Mouse (Mus musculus) gastrocnemius, postnatal 10 days (tissue): Measurements from ENCODE around the gene Fbrsl1. TPM values are rescaled to one million over a fixed set of nuclear protein-coding genes. Genes with fewer than 3 reads are reported as not detected.
"Not testable (repeated sequence)": the region's sequence is repeated elsewhere in the genome, so short reads cannot be mapped to it uniquely, and the experiment has no call there.

Source experiments
- DNase-seq: peaks from one replicate; pipeline ENCODE4 v3.0.0; 2021; ENCODE audit warnings: mixed read lengths
- total RNA-seq, 2 experiments: library from RNA; stranded (reverse); gene quantifications; 2 replicates each; pipeline ENCODE4 v1.2.3; 2021

Fbrsl1 gene
- total RNA-seq, 2 experiments from 2014 or later: 33.5 to 37.7 TPM

DNA sequence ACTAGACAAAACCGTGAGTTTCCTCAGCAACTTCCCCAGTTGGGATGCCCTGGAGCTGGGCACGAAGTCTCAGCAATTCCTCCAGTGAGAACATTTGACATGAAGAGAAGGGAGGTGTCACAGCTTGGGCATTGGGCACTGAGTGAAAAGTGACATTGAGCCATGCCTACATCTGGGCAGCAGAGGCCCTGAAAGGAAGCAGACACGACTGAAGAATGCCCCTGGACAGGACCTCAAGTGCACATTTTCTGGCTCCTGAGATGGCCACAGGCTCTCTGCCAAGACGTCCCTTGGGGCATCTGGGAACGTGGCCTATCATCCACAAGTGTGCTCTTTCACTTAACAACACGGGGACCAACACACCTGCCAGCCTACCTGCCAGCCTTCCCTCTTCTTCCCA, 991 bp upstream of the Fbrsl1 start:
- DNase-seq: no peak

DNA sequence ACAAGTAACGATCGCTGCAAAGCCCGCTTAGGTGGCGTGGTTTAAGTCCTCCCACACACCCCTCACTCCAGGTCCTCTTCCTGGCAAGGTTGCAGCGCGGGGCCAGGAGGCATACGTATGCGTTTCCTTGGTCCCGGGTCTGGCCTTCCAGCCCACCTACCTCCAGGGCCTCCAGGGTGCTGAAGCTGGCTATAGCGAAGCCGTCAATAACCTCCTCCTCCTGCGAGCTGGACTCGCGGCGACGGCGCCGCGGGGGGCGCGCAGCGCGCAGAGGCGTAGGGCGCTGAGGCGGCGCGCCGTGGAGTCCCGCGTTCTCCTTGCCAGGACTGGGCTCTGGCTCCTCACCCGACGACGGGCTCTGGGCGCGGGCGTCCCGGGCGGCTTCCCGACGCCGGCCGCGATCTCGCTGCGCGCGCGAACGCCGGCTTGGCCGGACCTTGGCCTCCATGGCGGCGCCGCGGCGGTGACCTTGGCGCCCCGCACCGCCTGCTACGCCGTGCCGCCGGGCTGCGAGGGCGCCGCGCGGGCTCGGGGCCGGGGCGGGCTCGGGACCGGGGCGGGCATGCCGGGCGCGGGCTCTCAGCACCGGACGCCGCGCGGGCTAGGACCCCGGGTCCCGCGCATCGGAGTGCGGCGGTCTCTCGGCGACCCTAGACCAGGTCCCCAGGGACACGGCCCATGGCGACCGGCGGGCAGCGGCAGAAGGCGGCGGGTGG, 425 bp downstream of the Fbrsl1 start:
- peak; percentile 50 for DNase-seq

DNA sequence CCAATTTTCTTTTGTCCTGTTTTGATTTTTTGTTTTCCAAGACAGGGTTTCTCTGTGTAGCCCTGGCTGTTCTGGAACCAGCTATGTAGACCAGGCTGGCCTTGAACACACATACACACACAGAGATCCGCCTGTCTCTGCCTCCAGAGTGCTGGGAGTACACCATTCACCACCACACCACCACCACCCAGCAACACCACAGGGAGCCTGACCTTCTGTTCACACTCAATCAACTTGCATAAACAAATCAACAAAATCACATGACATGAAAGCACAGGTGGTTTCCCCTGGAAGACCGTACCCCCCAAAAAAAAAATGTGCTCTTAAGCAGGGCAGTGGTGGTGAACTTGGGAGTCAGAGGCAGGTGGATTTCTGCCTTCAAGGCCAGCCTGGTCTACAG, 3.8 kb downstream of the Fbrsl1 start:
- DNase-seq: no peak

DNA sequence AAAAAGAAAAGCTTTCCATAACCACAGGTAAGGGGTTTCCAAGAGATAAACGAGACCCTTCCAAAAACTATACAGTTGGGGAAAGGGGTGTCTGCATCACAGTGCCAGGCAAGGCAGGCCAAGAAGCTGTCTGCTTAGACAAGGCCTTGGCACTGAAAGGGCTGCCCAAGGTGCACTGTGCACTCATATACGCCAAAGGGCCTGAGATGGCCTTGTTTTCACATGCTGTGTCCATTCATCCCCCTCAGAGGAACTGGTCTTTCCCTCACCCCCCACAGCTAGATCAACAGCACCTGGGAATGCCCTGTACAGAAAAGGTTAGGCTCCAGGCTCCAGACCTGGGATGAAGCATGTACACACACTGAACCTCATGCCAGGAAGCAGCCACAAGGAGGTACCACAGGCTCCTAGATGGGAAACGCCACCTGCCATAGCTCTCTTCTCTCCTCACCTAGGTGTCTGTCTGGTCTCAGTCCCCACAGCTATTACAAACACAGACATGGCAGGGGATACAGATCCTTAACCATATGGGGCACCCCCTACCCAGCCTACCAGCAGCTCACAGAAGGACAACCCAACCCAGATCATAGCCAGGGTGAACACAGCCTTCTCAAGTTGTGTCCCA, 5.2 kb downstream of the Fbrsl1 start:
- no peak for DNase-seq

DNA sequence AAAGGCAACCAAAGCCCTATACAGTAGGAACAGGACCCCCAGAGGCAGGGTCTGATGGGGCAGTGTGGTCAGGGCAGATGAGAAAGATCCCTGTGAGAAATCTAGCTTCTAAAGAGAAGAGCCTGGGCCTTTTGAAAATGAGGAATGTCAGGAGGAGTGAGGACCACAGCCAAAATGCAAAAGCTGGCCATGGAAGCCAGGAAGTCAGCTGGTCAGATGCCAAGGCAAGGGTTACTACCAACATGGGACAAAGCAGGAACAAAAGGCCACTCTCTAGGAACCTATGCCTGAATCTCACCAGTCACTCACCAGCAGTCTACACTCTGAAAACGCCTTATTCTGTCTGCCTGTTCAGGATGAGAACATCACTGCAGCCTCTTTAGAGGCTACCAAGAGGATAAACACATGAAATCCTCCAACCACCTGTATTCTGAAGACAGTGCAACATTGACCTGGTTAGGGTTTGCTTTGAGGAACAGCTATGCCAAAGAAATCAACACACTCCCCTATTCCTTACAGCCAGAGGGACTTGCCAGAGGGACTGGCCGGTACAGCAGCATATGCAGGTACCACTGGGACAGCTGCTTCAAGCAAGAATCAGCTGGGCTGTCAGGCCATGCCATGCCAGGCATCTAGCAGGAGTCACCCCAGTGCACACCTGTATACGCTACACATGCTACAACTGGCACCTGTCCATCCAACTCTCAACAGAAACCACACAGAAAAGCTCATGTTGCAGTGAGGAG, 8.6 kb downstream of the Fbrsl1 start:
- no peak for DNase-seq

DNA sequence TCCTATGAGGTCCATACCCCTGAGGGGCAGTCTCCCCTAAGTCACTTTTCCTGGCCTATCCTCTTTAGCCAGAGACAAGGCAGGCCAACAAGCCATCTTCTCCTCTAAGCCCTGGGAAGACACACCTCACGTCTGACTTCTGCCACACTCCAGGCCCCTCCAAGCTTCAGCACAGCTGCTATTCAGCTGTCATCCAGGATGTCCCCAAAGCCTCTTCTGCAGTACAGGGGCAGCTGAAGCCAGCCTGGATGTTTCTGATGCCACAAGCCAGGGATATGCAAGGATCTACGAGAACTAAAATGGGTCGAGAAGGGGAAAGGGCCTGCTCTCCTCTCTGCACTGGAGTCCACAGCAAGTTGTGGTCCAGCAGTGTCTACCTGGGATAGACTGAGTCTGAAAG, 9.7 kb downstream of the Fbrsl1 start:
- DNase-seq: no peak

DNA sequence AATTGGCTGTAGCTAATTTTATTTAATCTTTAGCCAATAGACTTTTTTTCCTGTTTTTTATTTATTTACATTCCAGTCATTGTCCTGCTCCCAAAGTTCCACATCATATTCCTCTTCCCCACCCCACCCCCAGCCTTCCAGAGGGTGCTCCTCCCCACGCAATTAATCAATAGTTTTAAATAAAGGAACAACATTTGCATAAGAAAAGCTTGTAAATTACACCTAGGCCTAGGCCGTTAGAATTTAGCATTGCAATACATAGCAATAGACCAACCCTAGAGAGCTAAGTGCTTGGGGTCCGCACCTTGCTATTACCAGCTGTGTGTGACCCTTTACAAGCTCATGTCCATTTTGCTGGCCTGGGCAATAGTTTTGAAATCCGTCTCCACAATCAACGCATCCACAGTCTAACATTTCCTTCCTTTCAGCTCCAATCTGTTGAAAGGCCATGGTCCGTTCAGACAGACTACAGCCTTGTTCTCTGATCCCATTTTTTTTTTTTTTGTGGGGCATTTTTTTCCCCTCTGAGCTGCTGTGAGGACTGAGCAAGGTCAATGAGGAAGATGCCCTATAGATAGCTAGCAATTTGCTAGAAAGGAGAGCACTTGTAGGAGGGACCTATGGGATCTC, 10.6 kb downstream of the Fbrsl1 start:
- DNase-seq: no peak

DNA sequence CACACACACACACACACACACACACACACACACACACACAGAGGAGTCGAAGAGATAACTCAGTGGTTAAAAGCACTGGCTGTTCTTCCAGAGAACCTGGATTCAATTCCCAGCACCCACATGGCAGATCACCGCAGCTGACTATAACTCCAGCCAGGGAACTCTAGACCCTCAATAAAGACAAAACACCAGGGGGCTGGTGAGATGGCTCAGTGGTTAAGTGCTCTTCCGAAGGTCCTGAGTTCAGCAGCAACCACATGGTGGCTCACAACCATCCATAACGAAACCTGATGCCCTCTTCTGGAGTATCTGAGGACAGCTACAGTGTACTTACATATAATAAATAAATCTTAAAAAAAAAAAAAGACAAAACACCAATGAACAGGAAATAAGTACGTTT, 12.1 kb downstream of the Fbrsl1 start:
- DNase-seq: not testable (repeated sequence)

DNA sequence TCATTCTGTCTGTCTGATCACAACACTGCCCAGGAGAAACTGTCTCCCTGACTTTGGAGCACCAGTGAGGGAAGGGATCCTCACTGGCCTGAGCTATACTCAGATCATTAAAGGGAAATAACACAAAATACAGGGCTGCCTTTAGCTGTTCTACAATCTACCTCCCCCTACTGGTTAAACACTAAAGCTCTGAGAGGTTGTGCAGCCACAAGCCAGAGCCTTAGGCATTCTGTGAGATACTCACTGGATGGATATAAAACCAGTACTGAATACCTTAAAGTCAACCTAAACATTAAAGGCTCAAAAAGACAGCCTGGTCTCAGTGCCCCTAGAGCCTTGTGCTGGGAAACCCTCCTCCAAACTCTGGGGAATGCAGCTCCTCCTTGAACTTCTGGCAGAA, 13.5 kb downstream of the Fbrsl1 start:
- DNase-seq: no peak

DNA sequence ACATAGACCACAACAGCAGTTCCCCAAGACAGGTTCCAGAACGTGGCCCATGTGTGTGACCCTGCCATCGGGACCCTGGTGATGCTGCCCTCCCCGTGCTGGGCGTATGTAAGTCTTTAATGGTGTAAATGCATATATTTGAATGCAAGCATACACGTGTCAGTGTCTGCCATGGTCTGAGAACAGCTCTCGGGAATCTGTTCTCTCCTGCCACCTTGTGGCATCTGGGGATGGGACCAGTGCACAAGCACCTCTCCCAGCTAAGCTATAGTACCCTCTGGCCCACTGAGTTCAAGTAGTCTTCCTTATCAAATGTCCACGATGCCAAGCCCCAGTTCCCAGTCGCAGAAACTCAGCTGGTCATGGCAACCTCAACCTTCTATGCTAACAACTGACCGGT, 19.3 kb downstream of the Fbrsl1 start:
- peak; percentile 55 for DNase-seq

DNA sequence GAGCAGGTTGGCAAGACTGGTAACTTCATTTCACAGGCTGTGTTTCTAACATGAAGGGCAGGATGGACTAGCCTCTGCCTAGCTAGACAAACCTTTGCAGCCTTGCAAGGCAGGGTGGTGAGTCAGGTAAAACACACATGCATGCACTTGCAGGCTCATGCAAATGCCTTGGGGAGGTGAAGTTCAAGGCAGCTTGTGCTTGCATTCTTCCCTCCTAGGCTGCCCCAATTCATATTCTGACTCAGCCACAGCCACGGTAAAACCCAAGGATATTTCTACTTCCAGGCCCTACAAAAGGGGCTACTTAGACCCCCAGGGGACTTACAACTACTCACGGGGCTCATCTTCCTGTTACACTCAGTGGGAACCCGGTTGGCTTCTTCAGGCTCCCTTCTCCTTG, 20.0 kb downstream of the Fbrsl1 start:
- DNase-seq: no peak

DNA sequence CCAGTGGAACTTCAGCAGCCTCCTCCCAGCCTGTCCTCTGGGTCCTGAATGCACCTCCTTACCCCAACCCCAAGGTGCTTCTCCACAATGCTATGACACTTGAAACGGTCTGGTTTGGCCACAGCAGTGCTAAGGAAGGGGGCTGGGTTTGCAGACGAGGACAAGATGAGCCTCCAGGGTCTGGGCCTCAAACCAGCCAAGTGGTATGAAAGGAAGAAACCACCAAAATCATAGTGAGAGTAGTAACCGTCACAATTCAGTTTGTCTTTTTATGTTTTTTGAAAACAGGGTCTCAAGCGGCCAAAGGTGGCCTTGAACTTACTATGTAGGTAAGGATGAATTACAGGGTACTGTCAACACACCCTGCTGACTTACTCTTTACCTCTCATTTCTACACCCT, 23.1 kb downstream of the Fbrsl1 start:
- DNase-seq: no peak

DNA sequence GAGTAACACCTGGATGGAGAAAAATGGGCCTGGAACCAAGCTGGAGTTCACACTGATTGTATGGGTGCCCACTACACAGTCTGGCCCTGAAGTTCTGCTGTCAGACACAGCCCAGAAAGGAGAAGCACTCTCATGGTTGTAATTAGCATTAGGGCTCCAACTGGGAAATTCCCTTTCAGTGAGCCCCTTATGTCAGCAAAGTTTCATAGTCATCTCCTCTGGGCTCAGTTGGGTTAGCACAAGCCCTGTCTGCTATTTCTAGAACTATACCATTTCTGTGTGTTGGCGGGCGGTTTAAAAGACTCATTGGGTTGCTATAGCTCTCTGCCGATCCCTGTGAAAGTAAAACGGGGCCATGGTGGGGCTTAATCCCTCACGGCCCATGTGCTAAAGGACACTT, 24.1 kb downstream of the Fbrsl1 start:
- DNase-seq: no peak

DNA sequence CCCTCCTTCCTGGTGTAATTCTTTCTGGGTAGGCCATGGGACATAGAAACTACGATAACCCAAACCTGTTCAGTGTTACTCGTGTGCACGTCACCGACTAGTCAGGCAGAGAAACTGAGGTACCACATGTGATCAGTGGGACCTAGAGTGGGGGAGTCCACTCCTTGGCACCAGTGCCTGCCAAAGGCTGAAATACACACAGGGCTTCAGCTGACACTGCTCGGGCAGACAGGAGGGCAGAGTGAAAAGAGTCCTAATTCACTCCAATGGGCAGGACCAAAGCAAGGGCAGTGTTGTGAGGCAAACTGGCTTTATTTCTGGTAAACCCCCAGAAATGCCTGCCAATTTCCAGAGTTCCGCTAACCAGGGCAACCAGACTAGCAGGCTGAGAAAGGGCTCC, 26.9 kb downstream of the Fbrsl1 start:
- DNase-seq: no peak

DNA sequence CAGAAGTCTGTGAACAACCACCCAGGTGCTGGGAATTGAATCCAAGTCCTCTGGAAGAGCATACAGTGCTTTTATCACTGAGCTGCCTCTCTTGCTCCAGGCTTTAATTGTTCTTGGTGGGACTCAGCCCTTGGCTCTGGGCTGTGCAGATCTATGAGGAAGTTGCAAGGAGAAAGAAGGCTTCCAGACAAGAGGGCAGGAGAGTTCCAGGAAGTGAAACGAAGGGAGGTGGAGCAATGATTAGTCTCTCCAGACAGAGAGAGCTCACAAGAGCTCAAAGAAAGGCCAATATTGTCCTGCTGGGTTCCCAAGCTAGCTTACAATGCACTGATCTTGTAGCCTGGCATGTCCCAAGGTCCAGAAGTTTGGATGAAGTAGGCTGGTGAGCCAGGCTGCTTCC, 27.4 kb downstream of the Fbrsl1 start:
- no peak for DNase-seq

DNA sequence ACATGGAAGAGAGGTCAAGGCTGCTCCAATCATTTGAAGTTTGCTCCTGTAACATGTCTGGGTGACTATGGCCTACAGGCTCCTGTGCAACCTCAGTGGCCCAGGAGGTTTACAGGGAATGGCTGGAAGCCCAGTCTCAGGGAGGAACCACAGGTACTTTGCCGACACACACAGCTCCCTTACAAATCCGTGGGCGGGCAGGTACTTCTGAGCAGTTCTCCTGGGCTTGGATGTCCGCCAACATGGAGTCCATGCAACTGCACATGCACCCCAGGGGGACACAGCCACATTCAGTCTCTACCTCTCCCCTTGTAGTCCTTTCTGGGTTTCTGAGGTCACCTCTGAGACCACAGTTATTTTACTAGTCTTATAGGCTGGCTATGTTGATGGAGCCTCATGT, 28.1 kb downstream of the Fbrsl1 start:
- DNase-seq: no peak

DNA sequence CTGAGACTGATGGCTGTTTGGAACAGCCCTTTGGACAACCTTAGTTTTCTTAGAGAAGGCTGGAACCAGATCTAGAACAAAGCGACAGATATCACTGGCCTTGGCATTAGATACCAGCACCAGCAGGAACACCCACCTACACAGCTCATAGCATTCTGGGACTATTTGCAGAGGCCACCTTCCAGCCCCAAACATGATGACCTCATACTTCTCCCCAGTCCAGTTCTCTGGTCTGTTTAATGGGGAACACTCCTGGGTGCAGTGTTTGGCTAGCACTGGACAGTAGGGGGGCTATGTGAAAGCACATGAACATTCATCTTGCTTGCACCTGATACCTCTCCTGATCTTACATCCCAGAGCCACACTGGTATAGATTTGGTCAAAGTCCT, 29.8 kb downstream of the Fbrsl1 start:
- no peak for DNase-seq

DNA sequence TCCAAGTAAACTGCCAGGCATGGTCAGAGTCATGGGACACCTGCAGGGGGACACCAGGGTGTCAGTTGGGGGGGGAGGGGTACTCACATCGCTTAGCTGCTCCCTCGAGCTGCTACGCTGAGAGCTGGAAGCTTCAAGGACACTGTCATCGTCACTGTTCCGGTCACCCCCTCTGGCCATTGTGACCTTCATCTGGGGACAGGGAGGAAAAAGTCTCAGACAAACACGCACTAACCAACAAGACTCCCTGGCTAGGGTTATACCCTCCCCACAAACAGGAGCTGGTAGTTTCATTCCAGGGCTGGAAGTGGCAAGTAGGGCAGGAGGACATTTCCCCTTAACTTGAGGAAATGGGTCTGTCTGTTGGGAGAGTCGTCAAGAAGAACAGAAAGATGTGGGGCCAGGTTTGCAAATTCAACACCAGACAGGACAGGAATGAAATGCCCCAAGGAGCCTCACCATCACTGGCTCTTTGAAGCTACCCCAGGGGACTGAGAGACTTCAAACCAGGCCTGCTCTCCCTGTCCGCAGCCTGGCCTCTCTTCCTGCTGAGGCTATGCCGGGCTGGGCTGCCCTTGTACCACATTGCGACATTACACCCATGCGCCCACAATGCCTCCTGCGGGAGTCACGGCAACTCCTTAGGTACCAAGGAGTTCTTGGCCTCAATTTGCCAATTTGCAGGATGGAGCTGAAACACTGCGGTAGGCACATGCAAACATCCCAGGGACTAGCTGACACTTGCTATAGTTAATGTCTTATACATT, 30.4 kb downstream of the Fbrsl1 start:
- DNase-seq: no peak

DNA sequence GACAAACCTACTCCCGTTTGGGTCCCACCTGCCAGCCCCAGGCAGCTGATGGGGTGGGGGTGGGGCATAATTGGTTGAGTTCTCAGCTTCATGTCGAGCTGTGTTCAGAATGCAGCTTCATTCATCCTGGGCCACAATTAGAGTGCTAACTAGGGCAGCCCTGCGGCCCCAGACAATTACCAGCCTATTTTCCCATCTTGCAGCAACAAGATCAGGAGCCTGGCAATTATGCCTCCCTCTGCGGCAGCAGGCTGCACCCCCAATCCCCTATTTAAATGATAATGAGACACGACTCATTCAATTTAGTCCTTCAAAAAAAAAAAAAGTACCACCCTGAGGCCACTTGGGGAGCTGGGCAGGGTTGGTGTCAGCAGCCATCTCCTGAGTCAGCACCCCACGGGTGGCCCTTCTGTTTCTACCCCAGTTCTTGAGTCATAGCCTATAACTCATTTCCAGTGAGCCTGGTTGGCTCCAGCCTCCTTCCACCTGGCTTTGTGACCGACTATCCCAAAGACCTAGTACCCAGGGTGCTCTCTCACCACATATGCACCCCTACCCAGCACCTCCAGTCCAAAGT, 31.4 kb downstream of the Fbrsl1 start:
- no peak for DNase-seq

DNA sequence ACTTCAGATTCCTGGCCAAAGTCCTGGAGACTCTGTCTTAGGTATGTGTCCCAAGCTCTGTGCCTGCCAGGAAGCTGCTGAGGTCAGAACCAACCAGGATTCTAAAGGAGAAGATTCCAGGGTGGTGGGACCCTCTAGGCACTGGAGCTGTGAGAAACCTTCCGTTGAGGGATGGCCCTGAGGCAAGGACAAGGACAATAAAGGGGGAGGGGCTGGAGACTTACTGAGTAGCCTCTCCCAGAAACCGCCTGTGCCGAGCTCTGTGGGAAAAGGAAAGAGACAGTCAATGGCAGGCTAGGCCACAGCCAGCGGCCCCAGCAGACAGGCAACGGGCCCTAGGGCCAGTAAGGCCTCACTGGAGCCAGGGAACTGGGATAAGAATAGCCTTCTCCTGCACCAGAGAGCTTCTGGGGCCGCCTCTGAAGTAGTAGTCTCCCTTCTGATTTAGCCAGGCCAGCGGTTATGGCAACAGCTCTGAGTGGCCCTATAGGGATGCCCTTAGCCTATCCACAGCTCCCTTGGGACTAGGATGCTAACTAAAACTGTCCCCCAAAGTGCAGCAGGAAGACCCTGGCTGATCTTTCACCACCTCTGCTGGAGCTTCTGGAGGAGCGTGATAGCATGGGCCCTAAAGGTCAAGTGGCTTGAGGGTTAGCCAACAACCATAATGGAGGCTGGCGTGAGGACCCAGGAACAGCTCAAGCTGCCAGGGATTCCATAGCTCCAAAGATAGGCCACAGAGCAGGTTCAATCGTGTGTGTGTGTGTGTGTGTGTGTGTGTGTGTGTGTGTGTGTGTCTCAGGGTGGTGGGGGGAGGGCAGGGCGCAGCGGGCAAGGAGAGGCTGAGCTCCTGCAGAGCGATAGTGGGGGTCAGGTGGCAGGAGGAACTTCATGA, 32.2 kb downstream of the Fbrsl1 start:
- no peak for DNase-seq

DNA sequence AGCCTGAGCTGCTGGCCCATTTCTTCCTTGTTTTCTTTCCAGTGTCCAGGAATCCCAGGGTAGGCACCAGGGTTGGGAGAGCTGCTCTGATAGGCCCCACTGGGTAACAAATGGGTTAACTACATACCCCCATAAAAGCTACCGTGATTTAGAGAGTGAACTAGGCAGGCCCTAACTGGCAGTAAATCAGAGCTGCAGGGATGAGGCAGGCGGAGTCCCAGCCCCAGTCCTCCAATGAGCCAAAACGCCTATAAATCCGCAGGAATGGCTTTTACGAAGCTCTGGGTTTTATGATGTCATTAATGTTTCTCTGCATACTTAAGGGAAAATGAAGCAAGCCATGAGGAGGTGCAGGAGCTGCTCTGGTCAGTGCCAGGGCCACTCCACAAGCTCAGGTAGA, 33.3 kb downstream of the Fbrsl1 start:
- no peak for DNase-seq
